Mouse (Mus musculus): ENCODE measurements around the gene Plscr3.

GRCm38 (mm10) chr11:69815155-69815554 lies 31.0 kb upstream of the Plscr3 start, which contains the start of gene Gm39566:
- TF ChIP-seq CTCF (conservative IDR thresholded peaks at IDR 0.05; ENCODE audit: insufficient read depth, insufficient read length, low read depth, low read length) (no peak), POLR2A (IDR thresholded peaks at IDR 0.05; ENCODE audit: low read depth, low read length) (no peak)
